Mouse (Mus musculus): ENCODE results near the gene Reps2.

- no peak for TF ChIP-seq CTCF (IDR thresholded peaks at IDR 0.05; ENCODE audit: borderline replicate concordance, control insufficient read depth, extremely low read depth, insufficient read depth, low read length, poor library complexity)
- no peak for TF ChIP-seq POLR2A (IDR thresholded peaks at IDR 0.05; ENCODE audit: control insufficient read depth, extremely low read depth, insufficient read depth, low read length, poor library complexity)
Observed at GRCm38 (mm10) chrX:162651125-162651524, 7.7 kb upstream of the Reps2 start.

Measured in thymus, adult 2 months (tissue).